Mouse (Mus musculus): ENCODE data around the gene Foxb1. TPM values are rescaled to one million over a fixed set of nuclear protein-coding genes. Genes with fewer than 3 reads are reported as not detected.

Gene Foxb1
- polyA plus RNA-seq, 1 experiment from 2014 or later = 7.9 TPM

Other genes with a start within 250 kb of the Foxb1 start
- gene Bnip2, start 228.5 kb upstream of the Foxb1 start, polyA plus RNA-seq (2015; fragmentation: Nextera tagmentation; extraction: Ambion mirVana) = 70.2 and 74.6 TPM in 2 replicates